Mouse (Mus musculus) neural tube, embryonic 14.5 days (tissue): ENCODE measurements around the gene Uchl4. TPM values are rescaled to one million over a fixed set of nuclear protein-coding genes. Genes with fewer than 3 reads are reported as not detected.
"Not testable (repeated sequence)": the region's sequence is repeated elsewhere in the genome, so short reads cannot be mapped to it uniquely, and the experiment has no call there.

ENCODE experiments used
- ATAC-seq: fragments of 200-750 bp; cut with Nextera tagmentation; 2 replicates; pipeline ENCODE4 v1.8.0; 2017; ENCODE audit warnings: low read depth, mild to moderate bottlenecking, moderate TSS enrichment, moderate library complexity
- H3K27ac ChIP-seq: fragments of 300-500 bp; sonication (generic); 2 replicates; pipeline ENCODE4 v1.5.1; 2014; ENCODE audit warnings: low read depth, mild to moderate bottlenecking, control low read depth, low read length, moderate library complexity, mixed read lengths
- H3K27me3 ChIP-seq: fragments of 300-500 bp; sonication (generic); 2 replicates; pipeline ENCODE4 v1.6.1; 2014; ENCODE audit warnings: low read length; ENCODE audit not compliant: control insufficient read depth, insufficient read depth
- H3K36me3 ChIP-seq: fragments of 300-500 bp; sonication (generic); 2 replicates; pipeline ENCODE4 v1.6.1; 2014; ENCODE audit warnings: low read length, mixed read lengths; ENCODE audit not compliant: control insufficient read depth, insufficient read depth
- H3K4me1 ChIP-seq: fragments of 300-500 bp; sonication (generic); 2 replicates; pipeline ENCODE4 v1.6.1; 2014; ENCODE audit warnings: low read length; ENCODE audit not compliant: control insufficient read depth, insufficient read depth
- H3K4me2 ChIP-seq: fragments of 300-500 bp; sonication (generic); 2 replicates; pipeline ENCODE4 v1.6.1; 2014; ENCODE audit warnings: mild to moderate bottlenecking, low read depth, low read length, control low read depth
- H3K4me3 ChIP-seq: fragments of 300-500 bp; sonication (generic); 2 replicates; pipeline ENCODE4 v1.5.1; 2014; ENCODE audit warnings: low read depth, low read length, control low read depth, mixed read lengths
- H3K9ac ChIP-seq: fragments of 300-500 bp; sonication (generic); replicated peaks from 2 replicates; pipeline ENCODE4 v1.6.1; 2014; ENCODE audit warnings: low read depth, mild to moderate bottlenecking, control low read depth, low read length, mixed read lengths
- H3K9me3 ChIP-seq: fragments of 300-500 bp; sonication (generic); 2 replicates; pipeline ENCODE4 v1.6.1; 2016; ENCODE audit warnings: low read length; ENCODE audit not compliant: control insufficient read depth
- WGBS: fragments of 180-500 bp; shearing (Covaris S2); extraction: QIAGEN DNeasy Blood & Tissue Kit; methylation state at CpG from one replicate; pipeline ENCODE4 v1.1.7; 2014; 5-methylcytosine and 5-hydroxymethylcytosine counted together
- polyA plus RNA-seq: library from polyadenylated mRNA; unstranded; fragments of >200 nt; fragmentation: Nextera tagmentation; extraction: Ambion mirVana; gene quantifications from 2 replicates; pipeline ENCODE4 v1.2.1, GENCODE M21; 2014

Gene Uchl4
- 2.6 and 3.4 TPM in 2 replicates for polyA plus RNA-seq

GRCm38 (mm10) chr9:64234768-64235435 lies at the start of gene Uchl4:
Gene Uchl4 (plus strand): TSS chr9:64235201.
- no peak within 1 kb of the TSS for H3K4me2 ChIP-seq
- no peak within 1 kb of the TSS for H3K27ac ChIP-seq
- no peak for ATAC-seq
- H3K36me3 ChIP-seq = no peaks in the 10 kb centered on the region
- no peak within 1 kb of the TSS for H3K4me3 ChIP-seq
- H3K9ac ChIP-seq = no peak within 1 kb of the TSS
- H3K27me3 ChIP-seq = no peaks in the 10 kb centered on the region
- H3K4me1 ChIP-seq = peaks cover 7% of the 10 kb centered on the region; the same call in 1 of the 2 replicates
- no peaks in the 10 kb centered on the region for H3K9me3 ChIP-seq
- 91% methylated on average over 8 of the region's 8 CpGs for WGBS

- Histone ChIP-seq H3K4me3 (no peak overlapping the region), H3K4me1 (no peaks in the 10 kb centered on the region), H3K27ac (no peak overlapping the region), H3K9me3 (no peaks in the 10 kb centered on the region), H3K4me2 (no peak overlapping the region), H3K36me3 (peaks cover 13% of the 10 kb centered on the region), H3K9ac (no peak overlapping the region), H3K27me3 (no peaks in the 10 kb centered on the region)
- WGBS = 100% methylated on average over 1 of the region's 1 CpGs
- ATAC-seq = no peak
Observed at GRCm38 (mm10) chr9:64193879-64194278, 41.1 kb upstream of the Uchl4 start.

- no peaks in the 10 kb centered on the region for H3K9me3 ChIP-seq
- 81% methylated on average over 4 of the region's 4 CpGs for WGBS
- H3K4me2 ChIP-seq = no peak overlapping the region
- H3K36me3 ChIP-seq = peaks cover 9% of the 10 kb centered on the region
- no peak overlapping the region for H3K27ac ChIP-seq
- H3K4me1 ChIP-seq = no peaks in the 10 kb centered on the region
- H3K9ac ChIP-seq = no peak overlapping the region
- H3K27me3 ChIP-seq = no peaks in the 10 kb centered on the region
- no peak overlapping the region for H3K4me3 ChIP-seq
- ATAC-seq = no peak
Observed at GRCm38 (mm10) chr9:64195554-64195953, 39.4 kb upstream of the Uchl4 start.

GRCm38 (mm10) chr9:64197524-64197923 lies 37.5 kb upstream of the Uchl4 start:
- Histone ChIP-seq H3K4me1 (no peaks in the 10 kb centered on the region), H3K36me3 (peaks cover 6% of the 10 kb centered on the region; the same call in 1 of the 2 replicates), H3K27me3 (no peaks in the 10 kb centered on the region), H3K9me3 (no peaks in the 10 kb centered on the region), H3K4me2 (no peak overlapping the region), H3K4me3 (no peak overlapping the region), H3K27ac (no peak overlapping the region), H3K9ac (no peak overlapping the region)
- no peak for ATAC-seq
- 80% methylated on average over 8 of the region's 8 CpGs for WGBS

- no peak for ATAC-seq
- H3K9me3 ChIP-seq = no peaks in the 10 kb centered on the region
- H3K4me3 ChIP-seq = no peak overlapping the region
- no peak overlapping the region for H3K27ac ChIP-seq
- H3K4me2 ChIP-seq = no peak overlapping the region
- H3K27me3 ChIP-seq = no peaks in the 10 kb centered on the region
- 96% methylated on average over 5 of the region's 5 CpGs for WGBS
- H3K36me3 ChIP-seq = peaks cover 6% of the 10 kb centered on the region; the same call in 1 of the 2 replicates
- no peak overlapping the region for H3K9ac ChIP-seq
- no peaks in the 10 kb centered on the region for H3K4me1 ChIP-seq
Observed at GRCm38 (mm10) chr9:64198068-64198762, 36.8 kb upstream of the Uchl4 start.

GRCm38 (mm10) chr9:64198763-64199418 lies 36.1 kb upstream of the Uchl4 start:
- ATAC-seq, H3K27ac ChIP-seq, H3K4me1 ChIP-seq, H3K36me3 ChIP-seq, H3K27me3 ChIP-seq, H3K9ac ChIP-seq, H3K4me3 ChIP-seq, H3K9me3 ChIP-seq, H3K4me2 ChIP-seq: not testable (repeated sequence)
- 95% methylated on average over 7 of the region's 7 CpGs for WGBS

- H3K36me3 ChIP-seq = peaks cover 12% of the 10 kb centered on the region; the same call in 1 of the 2 replicates
- no peak overlapping the region for H3K4me3 ChIP-seq
- no peaks in the 10 kb centered on the region for H3K27me3 ChIP-seq
- WGBS = 71% methylated on average over 2 of the region's 2 CpGs
- ATAC-seq = no peak
- no peaks in the 10 kb centered on the region for H3K9me3 ChIP-seq
- H3K27ac ChIP-seq = no peak overlapping the region
- no peaks in the 10 kb centered on the region for H3K4me1 ChIP-seq
- no peak overlapping the region for H3K9ac ChIP-seq
- H3K4me2 ChIP-seq = no peak overlapping the region
Observed at GRCm38 (mm10) chr9:64199897-64200296, 35.1 kb upstream of the Uchl4 start.

GRCm38 (mm10) chr9:64202331-64202730 lies 32.7 kb upstream of the Uchl4 start:
- Histone ChIP-seq H3K4me3 (no peak overlapping the region), H3K4me1 (no peaks in the 10 kb centered on the region), H3K9ac (no peak overlapping the region), H3K27ac (no peak overlapping the region), H3K36me3 (peaks cover 12% of the 10 kb centered on the region; the same call in 1 of the 2 replicates), H3K27me3 (no peaks in the 10 kb centered on the region), H3K4me2 (no peak overlapping the region), H3K9me3 (no peaks in the 10 kb centered on the region)
- ATAC-seq = no peak

- no peaks in the 10 kb centered on the region for H3K27me3 ChIP-seq
- H3K36me3 ChIP-seq = peaks cover 12% of the 10 kb centered on the region; the same call in 1 of the 2 replicates
- no peak overlapping the region for H3K4me3 ChIP-seq
- H3K4me1 ChIP-seq = no peaks in the 10 kb centered on the region
- H3K9me3 ChIP-seq = no peaks in the 10 kb centered on the region
- H3K9ac ChIP-seq = no peak overlapping the region
- no peak overlapping the region for H3K27ac ChIP-seq
- ATAC-seq = no peak
- H3K4me2 ChIP-seq = no peak overlapping the region
Observed at GRCm38 (mm10) chr9:64202866-64203265, 32.1 kb upstream of the Uchl4 start.
